Mouse (Mus musculus): ENCODE results near the gene Sppl3. TPM values are rescaled to one million over a fixed set of nuclear protein-coding genes. Genes with fewer than 3 reads are reported as not detected.

The Sppl3 gene
- polyA plus RNA-seq, 1 experiment, result 69.2 TPM

DNA sequence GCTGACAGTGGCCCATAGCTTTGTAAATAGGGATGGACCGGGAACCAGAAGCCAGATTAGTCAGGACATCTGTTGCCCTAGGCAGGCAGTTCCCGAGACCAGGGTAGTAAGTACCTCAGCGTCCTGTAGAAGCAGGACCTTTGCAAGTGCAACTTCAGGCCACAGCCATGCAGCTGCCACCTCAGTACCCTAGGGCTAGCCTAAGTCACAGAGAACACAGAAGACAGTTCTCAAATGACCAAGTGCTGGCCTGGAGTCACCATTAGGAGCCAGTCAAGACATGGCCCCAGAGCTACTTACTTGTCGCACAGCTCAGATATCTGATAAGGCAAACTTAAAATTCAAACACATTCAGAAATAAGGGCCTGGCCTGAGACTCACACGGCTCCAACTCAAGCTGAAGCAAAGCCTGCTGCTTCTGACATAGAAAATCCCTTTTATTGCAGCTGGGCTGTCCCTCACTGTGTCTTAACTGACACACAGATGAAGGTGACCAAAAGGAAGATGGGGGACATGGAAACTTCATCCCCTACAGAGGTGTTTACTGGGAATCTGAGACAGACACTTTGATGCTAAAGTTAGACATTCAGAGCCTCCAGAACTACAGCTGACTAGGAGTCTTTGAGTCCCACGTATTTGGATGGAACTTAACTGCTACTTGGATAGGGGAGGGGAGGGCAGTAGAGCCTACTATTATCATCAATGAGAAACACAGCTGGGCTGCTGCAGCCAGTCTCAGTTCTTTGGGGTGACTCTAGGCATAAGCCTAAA is 135.2 kb downstream of the Sppl3 start:
- Histone ChIP-seq H3K9ac (ENCODE audit: low read depth, poor library complexity, severe bottlenecking) (no peak overlapping the region), H3K27ac (ENCODE audit: insufficient read depth, low read length) (no peak overlapping the region), H3K4me1 (ENCODE audit: control insufficient read depth, insufficient read depth, low read length) (peaks cover 5% of the 10 kb centered on the region), H3K4me3 (ENCODE audit: low read depth, low read length) (no peak overlapping the region), H3K9me3 (replicated peaks; ENCODE audit: control insufficient read depth, insufficient read depth, low read length, poor library complexity, severe bottlenecking) (no peaks in the 10 kb centered on the region), H3K36me3 (ENCODE audit: control insufficient read depth, insufficient read depth, low read length, poor library complexity, severe bottlenecking) (peaks cover 41% of the 10 kb centered on the region), H3K27me3 (ENCODE audit: control insufficient read depth, insufficient read depth, low read length, poor library complexity, severe bottlenecking) (no peaks in the 10 kb centered on the region)
- no peak for TF ChIP-seq EP300 (IDR thresholded peaks at IDR 0.05; ENCODE audit: insufficient read depth, low read depth, low read length)
- TF ChIP-seq CTCF (IDR thresholded peaks at IDR 0.05; ENCODE audit: low read depth, low read length), result no peak
- TF ChIP-seq POLR2A (IDR thresholded peaks at IDR 0.05; ENCODE audit: insufficient read depth, low read length), result no peak

DNA sequence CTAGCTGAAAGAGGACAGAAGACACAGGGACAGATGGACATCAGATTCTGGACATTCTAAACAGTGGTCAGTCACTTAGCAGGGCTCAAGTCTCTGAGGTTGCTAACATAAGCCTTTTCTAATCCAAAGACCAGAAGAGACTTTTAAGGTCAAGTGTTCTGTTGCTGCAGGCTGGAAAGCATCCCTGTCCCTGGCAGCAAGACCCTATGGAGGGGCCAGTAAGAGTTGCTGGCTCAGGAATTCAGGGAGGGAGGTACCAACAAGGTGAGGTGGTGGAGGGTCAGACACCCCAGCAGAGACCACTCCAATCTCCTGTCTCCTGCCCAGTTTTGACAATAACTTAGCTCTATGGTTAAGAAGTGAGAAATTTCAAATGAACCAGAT is 135.8 kb downstream of the Sppl3 start:
- Histone ChIP-seq H3K4me1 (ENCODE audit: control insufficient read depth, insufficient read depth, low read length) (peaks cover 5% of the 10 kb centered on the region), H3K4me3 (ENCODE audit: low read depth, low read length) (no peak overlapping the region), H3K27ac (ENCODE audit: insufficient read depth, low read length) (no peak overlapping the region), H3K9ac (ENCODE audit: low read depth, poor library complexity, severe bottlenecking) (no peak overlapping the region), H3K9me3 (replicated peaks; ENCODE audit: control insufficient read depth, insufficient read depth, low read length, poor library complexity, severe bottlenecking) (no peaks in the 10 kb centered on the region), H3K36me3 (ENCODE audit: control insufficient read depth, insufficient read depth, low read length, poor library complexity, severe bottlenecking) (peaks cover 44% of the 10 kb centered on the region), H3K27me3 (ENCODE audit: control insufficient read depth, insufficient read depth, low read length, poor library complexity, severe bottlenecking) (no peaks in the 10 kb centered on the region)
- TF ChIP-seq EP300 (IDR thresholded peaks at IDR 0.05; ENCODE audit: insufficient read depth, low read depth, low read length), result no peak
- TF ChIP-seq POLR2A (IDR thresholded peaks at IDR 0.05; ENCODE audit: insufficient read depth, low read length), result no peak
- TF ChIP-seq CTCF (IDR thresholded peaks at IDR 0.05; ENCODE audit: low read depth, low read length), result no peak

GRCm38 (mm10) chr5:115147388-115147787 is 136.5 kb downstream of the Sppl3 start:
- Histone ChIP-seq H3K36me3 (ENCODE audit: control insufficient read depth, insufficient read depth, low read length, poor library complexity, severe bottlenecking) (peaks cover 44% of the 10 kb centered on the region), H3K9ac (ENCODE audit: low read depth, poor library complexity, severe bottlenecking) (no peak overlapping the region), H3K27me3 (ENCODE audit: control insufficient read depth, insufficient read depth, low read length, poor library complexity, severe bottlenecking) (no peaks in the 10 kb centered on the region), H3K4me1 (ENCODE audit: control insufficient read depth, insufficient read depth, low read length) (peaks cover 5% of the 10 kb centered on the region), H3K27ac (ENCODE audit: insufficient read depth, low read length) (no peak overlapping the region), H3K9me3 (replicated peaks; ENCODE audit: control insufficient read depth, insufficient read depth, low read length, poor library complexity, severe bottlenecking) (no peaks in the 10 kb centered on the region), H3K4me3 (ENCODE audit: low read depth, low read length) (no peak overlapping the region)
- TF ChIP-seq CTCF (IDR thresholded peaks at IDR 0.05; ENCODE audit: low read depth, low read length), result no peak
- no peak for TF ChIP-seq POLR2A (IDR thresholded peaks at IDR 0.05; ENCODE audit: insufficient read depth, low read length)
- no peak for TF ChIP-seq EP300 (IDR thresholded peaks at IDR 0.05; ENCODE audit: insufficient read depth, low read depth, low read length)

DNA sequence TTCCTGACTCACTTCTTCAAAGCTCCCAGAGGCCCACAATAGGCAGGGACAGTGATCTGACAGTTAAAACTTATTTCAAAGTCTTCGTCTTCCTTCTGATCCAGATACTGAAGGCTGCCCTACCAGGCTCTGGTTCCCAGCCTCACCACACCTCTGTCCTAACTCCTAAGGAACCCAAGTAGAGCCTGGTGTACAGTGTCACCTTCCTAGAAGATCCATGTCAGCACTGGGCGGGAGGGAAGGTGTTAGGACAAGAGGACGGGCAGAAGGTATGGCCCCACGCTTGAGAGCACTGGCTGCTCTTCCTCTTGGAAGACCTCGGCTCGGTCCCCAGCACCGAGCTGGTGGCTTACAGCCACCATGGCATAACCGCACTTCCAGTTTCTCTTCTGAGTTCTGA is 137.4 kb downstream of the Sppl3 start:
- H3K36me3 ChIP-seq (ENCODE audit: control insufficient read depth, insufficient read depth, low read length, poor library complexity, severe bottlenecking), result peaks cover 47% of the 10 kb centered on the region
- H3K4me3 ChIP-seq (ENCODE audit: low read depth, low read length), result no peak overlapping the region
- TF ChIP-seq POLR2A (IDR thresholded peaks at IDR 0.05; ENCODE audit: insufficient read depth, low read length) (no peak), EP300 (IDR thresholded peaks at IDR 0.05; ENCODE audit: insufficient read depth, low read depth, low read length) (no peak), CTCF (IDR thresholded peaks at IDR 0.05; ENCODE audit: low read depth, low read length) (no peak)

More for the DNA sequence above, 137.4 kb downstream of the Sppl3 start:
- H3K27ac ChIP-seq (ENCODE audit: insufficient read depth, low read length), result no peak overlapping the region
- H3K27me3 ChIP-seq (ENCODE audit: control insufficient read depth, insufficient read depth, low read length, poor library complexity, severe bottlenecking), result no peaks in the 10 kb centered on the region
- no peaks in the 10 kb centered on the region for H3K9me3 ChIP-seq (replicated peaks; ENCODE audit: control insufficient read depth, insufficient read depth, low read length, poor library complexity, severe bottlenecking)
- peaks cover 4% of the 10 kb centered on the region for H3K4me1 ChIP-seq (ENCODE audit: control insufficient read depth, insufficient read depth, low read length)
- no peak overlapping the region for H3K9ac ChIP-seq (ENCODE audit: low read depth, poor library complexity, severe bottlenecking)

Other genes starting within 250 kb of the Sppl3 start
- gene Ankrd13a, start 236.5 kb upstream of the Sppl3 start, polyA plus RNA-seq (2011; ENCODE audit: insufficient read depth, insufficient read length, low read depth, missing spikeins), result 70.6 and 71.8 TPM in 2 replicates
- 42.0 and 43.6 TPM in 2 replicates for gene Git2, start 235.6 kb upstream of the Sppl3 start, polyA plus RNA-seq (2011; ENCODE audit: insufficient read depth, insufficient read length, low read depth, missing spikeins)
- 36.3 and 40.7 TPM in 2 replicates for gene 1500011B03Rik, start 187.7 kb upstream of the Sppl3 start, polyA plus RNA-seq (2011; ENCODE audit: insufficient read depth, insufficient read length, low read depth, missing spikeins)
- gene 4930519G04Rik, start 157.5 kb upstream of the Sppl3 start, polyA plus RNA-seq (2011; ENCODE audit: insufficient read depth, insufficient read length, low read depth, missing spikeins), result not detected in 2 replicates
- gene Gm9936, start 152.5 kb upstream of the Sppl3 start, polyA plus RNA-seq (2011; ENCODE audit: insufficient read depth, insufficient read length, low read depth, missing spikeins), result 0.21 TPM in 1 of 2 replicates, not detected in the other
- 42.0 and 42.3 TPM in 2 replicates for gene Oasl2, start 114.2 kb upstream of the Sppl3 start, polyA plus RNA-seq (2011; ENCODE audit: insufficient read depth, insufficient read length, low read depth, missing spikeins)
- gene Oasl1, start 87.9 kb upstream of the Sppl3 start, polyA plus RNA-seq (2011; ENCODE audit: insufficient read depth, insufficient read length, low read depth, missing spikeins), result not detected in 2 replicates
- gene 2210016L21Rik, start 69.0 kb upstream of the Sppl3 start, polyA plus RNA-seq (2011; ENCODE audit: insufficient read depth, insufficient read length, low read depth, missing spikeins), result 21.7 and 22.8 TPM in 2 replicates
- gene Hnf1a, start 40.0 kb upstream of the Sppl3 start, polyA plus RNA-seq (2011; ENCODE audit: insufficient read depth, insufficient read length, low read depth, missing spikeins), result 1.3 and 1.9 TPM in 2 replicates
- not detected in 2 replicates for gene Gm10401, start 87.2 kb downstream of the Sppl3 start, polyA plus RNA-seq (2011; ENCODE audit: insufficient read depth, insufficient read length, low read depth, missing spikeins)
- 44.8 and 52.1 TPM in 2 replicates for gene Acads, start 108.2 kb downstream of the Sppl3 start, polyA plus RNA-seq (2011; ENCODE audit: insufficient read depth, insufficient read length, low read depth, missing spikeins)
- 35.5 and 36.9 TPM in 2 replicates for gene Unc119b, start 123.8 kb downstream of the Sppl3 start, polyA plus RNA-seq (2011; ENCODE audit: insufficient read depth, insufficient read length, low read depth, missing spikeins)
- gene Mlec, start 147.0 kb downstream of the Sppl3 start, polyA plus RNA-seq (2011; ENCODE audit: insufficient read depth, insufficient read length, low read depth, missing spikeins), result 137 and 139 TPM in 2 replicates
- gene Cabp1, start 183.2 kb downstream of the Sppl3 start, polyA plus RNA-seq (2011; ENCODE audit: insufficient read depth, insufficient read length, low read depth, missing spikeins), result 8.1 and 11.4 TPM in 2 replicates
- gene Pop5, start 224.7 kb downstream of the Sppl3 start, polyA plus RNA-seq (2011; ENCODE audit: insufficient read depth, insufficient read length, low read depth, missing spikeins), result 76.1 and 79.9 TPM in 2 replicates

Data from ES-Bruce4 (cell line).